Mouse (Mus musculus) liver, adult 2 months (tissue): ENCODE results near the gene Lmln. TPM values are rescaled to one million over a fixed set of nuclear protein-coding genes. Genes with fewer than 3 reads are reported as not detected.
"Not testable (repeated sequence)": the region's sequence is repeated elsewhere in the genome, so short reads cannot be mapped to it uniquely, and the experiment has no call there.

Experiments used
- DNase-seq: peaks from one replicate; pipeline ENCODE4 v3.0.0-alpha.2; 2011; ENCODE audit warnings: low read depth, low spot score; ENCODE audit errors: extremely low read depth
- H3K27ac ChIP-seq: fragments of 200-500 bp; replicated peaks from 2 replicates; pipeline ENCODE4 v1.5.1; 2012; ENCODE audit warnings: low read depth, mild to moderate bottlenecking, control low read depth, inconsistent platforms, low read length; ENCODE audit not compliant: insufficient read depth
- H3K27me3 ChIP-seq: fragments of 200-500 bp; 2 replicates; pipeline ENCODE4 v1.6.1; 2012; ENCODE audit warnings: mild to moderate bottlenecking, moderate library complexity, low read length, inconsistent platforms; ENCODE audit not compliant: control insufficient read depth, insufficient read depth
- H3K36me3 ChIP-seq: fragments of 200-500 bp; 2 replicates; pipeline ENCODE4 v1.6.1; 2012; ENCODE audit warnings: low read length, inconsistent platforms; ENCODE audit not compliant: control insufficient read depth, insufficient read depth
- H3K4me1 ChIP-seq: fragments of 200-500 bp; 2 replicates; pipeline ENCODE4 v1.6.1; 2011; ENCODE audit warnings: low read length; ENCODE audit not compliant: control insufficient read depth, insufficient read depth
- H3K4me3 ChIP-seq: fragments of 200-500 bp; 2 replicates; pipeline ENCODE4 v1.5.1; 2011; ENCODE audit warnings: low read depth, mild to moderate bottlenecking, control low read depth, low read length, moderate library complexity; ENCODE audit not compliant: insufficient read depth
- H3K79me2 ChIP-seq: fragments of 200-500 bp; 2 replicates; pipeline ENCODE4 v1.6.1; 2012; ENCODE audit warnings: inconsistent platforms, mild to moderate bottlenecking, low read length, moderate library complexity; ENCODE audit not compliant: control insufficient read depth, insufficient read depth
- H3K9ac ChIP-seq: fragments of 200-500 bp; 2 replicates; pipeline ENCODE4 v1.6.1; 2012; ENCODE audit warnings: low read depth, mild to moderate bottlenecking, control low read depth, inconsistent platforms, low read length
- CTCF ChIP-seq: fragments of 200-500 bp; IDR thresholded peaks from 2 replicates; pipeline ENCODE4 v1.5.1; 2011; ENCODE audit warnings: low read depth, low read length, control low read depth
- POLR2A ChIP-seq: fragments of 200-500 bp; IDR thresholded peaks from 2 replicates; pipeline ENCODE4 v1.6.1; 2011; ENCODE audit warnings: low read length, control low read depth; ENCODE audit not compliant: insufficient read depth; ENCODE audit errors: extremely low read depth
- WGBS: fragments of 180-500 bp; shearing (Covaris S2); methylation state at CpG from one replicate; pipeline ENCODE4 v1.1.7; 2018; 5-methylcytosine and 5-hydroxymethylcytosine counted together
- polyA plus RNA-seq: library from polyadenylated mRNA; depleted of rRNA; stranded (reverse); fragments of >200 nt; gene quantifications from 2 replicates; pipeline ENCODE4 v1.2.3, GENCODE M21; 2012
- total RNA-seq: library from RNA; depleted of rRNA; stranded (reverse); fragments of >200 nt; gene quantifications from 2 replicates; pipeline ENCODE4 v1.2.3, GENCODE M21; 2014

Lmln gene
- total and polyA plus RNA-seq, 2 experiments = 0.81 to 1.8 TPM

DNA sequence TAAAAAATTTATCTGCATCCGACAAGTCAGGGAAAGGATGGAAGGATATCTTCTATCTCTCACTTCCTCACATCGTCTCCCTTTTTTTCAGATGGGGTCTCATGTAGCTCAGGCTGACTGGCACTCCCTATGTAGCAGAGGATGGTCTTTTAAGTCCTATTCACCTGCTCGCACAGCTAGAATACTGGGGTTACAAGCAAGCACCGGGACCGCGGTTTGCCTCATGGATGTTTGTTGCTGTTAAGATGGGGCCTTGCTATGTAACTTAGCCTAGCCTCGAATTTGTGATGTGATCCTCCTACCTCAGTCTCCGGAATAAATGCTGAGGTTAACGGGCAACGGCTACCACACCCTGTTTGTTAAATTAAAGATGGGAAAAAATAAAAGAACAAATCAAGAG, 6.7 kb upstream of the Lmln start:
- peak overlapping the region; percentile 3 for H3K4me3 ChIP-seq
- TF ChIP-seq CTCF = no peak
- TF ChIP-seq POLR2A = no peak
- peaks cover 18% of the 10 kb centered on the region for H3K4me1 ChIP-seq
- WGBS = 17% methylated on average over 10 of the region's 10 CpGs
- no peak for DNase-seq
- no peak overlapping the region for H3K27ac ChIP-seq
- H3K79me2 ChIP-seq = peaks cover 3% of the 10 kb centered on the region; the same call in 1 of the 2 replicates
- peak overlapping the region; percentile 42; the same call in 1 of the 2 replicates for H3K9ac ChIP-seq
- H3K27me3 ChIP-seq = no peaks in the 10 kb centered on the region
- peaks cover 15% of the 10 kb centered on the region for H3K36me3 ChIP-seq

DNA sequence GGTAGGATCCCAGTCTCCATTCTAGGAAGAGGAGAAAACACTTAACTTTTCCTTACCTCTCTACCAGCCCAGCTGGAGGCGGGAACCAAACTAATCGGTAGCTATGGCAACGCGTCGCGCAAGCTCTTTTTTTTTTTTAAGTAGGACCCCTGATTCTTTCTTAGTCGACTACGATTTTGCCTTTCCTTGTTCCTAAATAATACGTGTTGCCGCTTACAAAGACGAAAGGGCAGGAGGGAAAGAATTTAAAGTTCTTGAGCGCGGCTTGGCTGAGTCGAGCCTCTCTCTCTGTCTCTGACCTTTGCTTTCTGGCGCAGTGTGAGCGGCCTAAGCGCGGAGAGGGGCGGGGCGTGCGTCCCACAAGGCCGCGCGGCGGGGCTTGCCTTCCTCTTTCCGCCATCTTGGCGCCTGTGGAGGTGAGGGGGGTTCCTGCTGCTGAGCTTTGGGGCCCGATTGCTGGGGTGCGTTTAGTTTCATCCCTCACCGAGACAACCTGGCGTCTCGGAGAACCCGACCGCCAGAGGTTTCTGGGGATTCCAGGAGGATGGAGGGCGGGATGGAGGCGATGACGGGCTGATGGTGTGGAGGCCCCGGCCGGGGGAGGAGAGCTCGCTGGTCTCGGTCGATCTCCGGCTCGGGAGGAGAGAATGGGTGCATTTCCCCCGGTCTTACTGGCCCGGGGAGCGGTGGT, 6.1 kb upstream of the Lmln start, which contains the start of the genes Iqcg and Rpl35a:
TSS of gene Iqcg (minus strand) at position 124 of the 691 bp plus-strand sequence.
TSS of gene Rpl35a (plus strand) at position 359 of the 691 bp plus-strand sequence.
- TF ChIP-seq CTCF = no peak
- peak; percentile 65 for TF ChIP-seq POLR2A
- under 1% methylated on average over 47 of the region's 47 CpGs for WGBS
- H3K79me2 ChIP-seq = peaks cover 3% of the 10 kb centered on the region; the same call in 1 of the 2 replicates
- DNase-seq = peak; percentile 78
- peaks cover 16% of the 10 kb centered on the region for H3K36me3 ChIP-seq
- H3K4me3 ChIP-seq = peak within 1 kb of the TSS; percentile 94
- peak within 1 kb of the TSS; percentile 89 for H3K27ac ChIP-seq
- H3K27me3 ChIP-seq = no peaks in the 10 kb centered on the region
- H3K4me1 ChIP-seq = peaks cover 20% of the 10 kb centered on the region
- H3K9ac ChIP-seq = peak within 1 kb of the TSS; percentile 94

DNA sequence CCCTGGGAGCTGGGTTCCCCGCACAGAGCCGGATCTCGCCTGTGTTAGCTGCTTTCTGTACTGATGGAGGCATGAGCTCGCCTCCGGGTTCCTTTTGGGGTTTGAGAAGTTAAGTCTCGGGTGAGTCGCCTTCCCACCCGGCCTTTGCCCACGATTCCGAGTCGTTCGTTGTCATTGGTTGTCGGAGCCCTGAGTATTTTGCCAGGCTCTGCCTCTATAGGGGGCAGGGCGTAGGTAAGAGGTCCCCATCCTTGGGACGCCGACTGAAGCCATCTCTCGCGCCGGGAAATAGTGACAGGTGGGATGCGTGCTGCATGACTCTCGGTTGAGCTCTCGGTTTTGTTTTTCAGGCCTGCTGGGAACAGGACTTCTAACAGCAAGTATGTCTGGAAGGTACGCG, 5.5 kb upstream of the Lmln start:
- Histone ChIP-seq H3K27me3 (no peaks in the 10 kb centered on the region), H3K36me3 (peaks cover 16% of the 10 kb centered on the region), H3K27ac (peak overlapping the region; percentile 89), H3K4me1 (peaks cover 20% of the 10 kb centered on the region), H3K79me2 (peaks cover 3% of the 10 kb centered on the region; the same call in 1 of the 2 replicates), H3K9ac (peak overlapping the region; percentile 94), H3K4me3 (peak overlapping the region; percentile 94)
- WGBS = under 1% methylated on average over 24 of the region's 24 CpGs
- peak; percentile 76 for DNase-seq
- TF ChIP-seq POLR2A = no peak

DNA sequence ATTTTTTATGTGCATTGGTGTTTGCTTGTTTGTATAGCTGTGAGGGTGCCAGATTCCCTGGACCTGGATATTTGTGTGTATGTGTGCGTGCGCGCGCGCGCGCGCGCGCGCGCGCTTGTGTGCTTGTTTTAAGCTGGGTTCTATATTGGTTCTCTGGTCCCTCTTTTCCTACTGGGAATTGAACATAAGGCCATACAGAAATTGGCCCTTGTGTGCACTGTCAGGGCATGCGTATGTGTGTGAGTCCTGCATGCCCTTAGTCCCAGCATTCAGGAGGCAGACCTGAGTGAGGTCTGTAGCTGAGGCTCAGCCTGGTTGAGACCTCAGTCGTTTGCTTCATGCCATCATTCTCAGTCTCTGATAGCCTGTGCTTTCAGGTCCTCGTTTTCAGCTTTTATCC, 4.3 kb upstream of the Lmln start:
- TF ChIP-seq CTCF (no peak), POLR2A (no peak)
- Histone ChIP-seq H3K27ac (peak overlapping the region; percentile 82), H3K79me2 (peaks cover 3% of the 10 kb centered on the region; the same call in 1 of the 2 replicates), H3K4me3 (peak overlapping the region; percentile 94), H3K4me1 (peaks cover 22% of the 10 kb centered on the region), H3K27me3 (no peaks in the 10 kb centered on the region), H3K36me3 (peaks cover 16% of the 10 kb centered on the region), H3K9ac (peak overlapping the region; percentile 72)
- 18% methylated on average over 16 of the region's 16 CpGs for WGBS
- peak; percentile 62 for DNase-seq

DNA sequence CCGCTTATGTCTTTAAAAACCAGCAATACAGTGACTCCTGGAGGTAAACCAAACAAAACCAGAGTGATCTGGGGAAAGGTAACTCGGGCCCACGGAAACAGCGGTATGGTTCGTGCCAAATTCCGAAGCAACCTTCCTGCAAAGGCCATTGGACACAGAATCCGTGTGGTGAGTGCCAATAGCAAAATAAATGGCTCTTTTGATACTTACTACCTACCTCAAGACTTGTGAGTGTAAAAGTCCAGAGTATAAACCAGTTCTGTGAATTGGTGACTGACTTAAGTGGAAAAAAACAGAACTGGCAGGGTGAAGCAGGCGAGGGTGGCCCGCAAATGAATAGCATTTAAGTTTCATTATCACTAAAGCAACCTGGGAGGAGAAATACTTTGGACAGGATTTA, 3.7 kb upstream of the Lmln start:
- H3K27ac ChIP-seq = peak overlapping the region; percentile 82
- peak; percentile 77 for DNase-seq
- peak overlapping the region; percentile 21; the same call in 1 of the 2 replicates for H3K9ac ChIP-seq
- not testable (repeated sequence) for H3K27me3 ChIP-seq, H3K79me2 ChIP-seq, H3K4me3 ChIP-seq
- peaks cover 27% of the 10 kb centered on the region for H3K4me1 ChIP-seq
- H3K36me3 ChIP-seq = peaks cover 16% of the 10 kb centered on the region
- WGBS = 26% methylated on average over 9 of the region's 9 CpGs

DNA sequence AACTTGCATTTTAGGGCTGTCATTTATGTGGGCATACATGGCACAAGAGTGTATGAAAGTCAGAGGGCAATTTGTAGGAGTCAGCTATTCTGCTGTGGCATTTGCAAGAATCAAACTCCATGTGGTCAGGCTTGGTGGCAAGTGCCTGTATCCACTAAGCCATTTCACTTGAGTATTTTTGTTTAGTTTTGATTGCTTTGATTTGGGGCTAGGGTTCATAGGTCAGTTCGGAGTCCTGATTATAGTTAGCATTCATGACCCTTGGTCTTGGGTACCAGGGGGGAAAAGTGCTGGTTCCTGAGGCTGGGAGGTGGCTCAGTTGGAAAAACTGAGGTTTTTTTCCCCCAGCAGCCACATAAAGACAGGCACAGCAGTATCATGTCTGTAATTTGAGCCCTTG, 2.9 kb upstream of the Lmln start:
- H3K4me3 ChIP-seq = no peak overlapping the region
- peaks cover 16% of the 10 kb centered on the region for H3K36me3 ChIP-seq
- peak; percentile 91 for DNase-seq
- peak overlapping the region; percentile 59; the same call in 1 of the 2 replicates for H3K9ac ChIP-seq
- H3K27ac ChIP-seq = peak overlapping the region; percentile 82
- H3K79me2 ChIP-seq = peaks cover 3% of the 10 kb centered on the region; the same call in 1 of the 2 replicates
- 16% methylated on average over 1 of the region's 1 CpGs for WGBS
- no peak for TF ChIP-seq POLR2A
- no peak for TF ChIP-seq CTCF
- H3K27me3 ChIP-seq = no peaks in the 10 kb centered on the region
- peaks cover 28% of the 10 kb centered on the region for H3K4me1 ChIP-seq
